Mouse (Mus musculus) thymus, adult 2 months (tissue): ENCODE data around the gene Polr2f. TPM values are rescaled to one million over a fixed set of nuclear protein-coding genes. Genes with fewer than 3 reads are reported as not detected.

Experiments
- DNase-seq: peaks from one replicate; pipeline ENCODE4 v3.0.0; 2021
- H3K27ac ChIP-seq: fragments of 200-500 bp; 2 replicates; pipeline ENCODE4 v1.5.1; 2012; ENCODE audit warnings: low read length, control low read depth; ENCODE audit not compliant: control insufficient read depth, insufficient read depth
- H3K27me3 ChIP-seq: fragments of 200-500 bp; 2 replicates; pipeline ENCODE4 v1.6.1; 2012; ENCODE audit warnings: mild to moderate bottlenecking, low read length, moderate library complexity, mixed read lengths; ENCODE audit not compliant: control insufficient read depth, insufficient read depth
- H3K36me3 ChIP-seq: fragments of 200-500 bp; 2 replicates; pipeline ENCODE4 v1.6.1; 2012; ENCODE audit warnings: mild to moderate bottlenecking, low read length, moderate library complexity; ENCODE audit not compliant: control insufficient read depth, insufficient read depth
- H3K4me1 ChIP-seq: fragments of 200-500 bp; replicated peaks from 2 replicates; pipeline ENCODE4 v1.6.1; 2012; ENCODE audit warnings: low read length; ENCODE audit not compliant: control insufficient read depth, insufficient read depth
- H3K4me3 ChIP-seq: fragments of 200-500 bp; 2 replicates; pipeline ENCODE4 v1.5.1; 2012; ENCODE audit warnings: mild to moderate bottlenecking, low read length, control low read depth, moderate library complexity; ENCODE audit not compliant: control insufficient read depth, insufficient read depth
- CTCF ChIP-seq: fragments of 200-500 bp; IDR thresholded peaks from 2 replicates; pipeline ENCODE4 v1.5.1; 2012; ENCODE audit warnings: mild to moderate bottlenecking, control low read depth, low read length, moderate library complexity, borderline replicate concordance; ENCODE audit not compliant: control insufficient read depth, poor library complexity, insufficient read depth; ENCODE audit errors: extremely low read depth
- POLR2A ChIP-seq: fragments of 200-500 bp; IDR thresholded peaks from 2 replicates; pipeline ENCODE4 v1.6.1; 2012; ENCODE audit warnings: mild to moderate bottlenecking, low read length, control low read depth, moderate library complexity; ENCODE audit not compliant: control insufficient read depth, poor library complexity, insufficient read depth; ENCODE audit errors: extremely low read depth
- WGBS: fragments of 180-500 bp; shearing (Covaris S2); methylation state at CpG from one replicate; pipeline ENCODE4 v1.1.7; 2018; 5-methylcytosine and 5-hydroxymethylcytosine counted together
- polyA plus RNA-seq: library from polyadenylated mRNA; depleted of rRNA; stranded (reverse); fragments of >200 nt; gene quantifications from 2 replicates; pipeline ENCODE4 v1.2.3, GENCODE M21; 2012; rRNA removed

The Polr2f gene
- polyA plus RNA-seq, 1 experiment = 38.0 TPM

GRCm38 (mm10) chr15:79199390-79199976 is 58.7 kb downstream of the Polr2f start:
- 93% methylated on average over 12 of the region's 12 CpGs for WGBS
- DNase-seq = no peak
- Histone ChIP-seq H3K4me3 (no peak overlapping the region), H3K27me3 (no peaks in the 10 kb centered on the region), H3K27ac (no peak overlapping the region), H3K36me3 (no peaks in the 10 kb centered on the region), H3K4me1 (no peaks in the 10 kb centered on the region)
- TF ChIP-seq POLR2A (no peak), CTCF (no peak)

Other genes starting within 250 kb of the Polr2f start
- gene Gm49510, start 241.3 kb upstream of the Polr2f start, polyA plus RNA-seq = 0.08 and 0.14 TPM in 2 replicates
- 371 and 412 TPM in 2 replicates for gene Sh3bp1, start 241.2 kb upstream of the Polr2f start, polyA plus RNA-seq
- 72.0 and 94.8 TPM in 2 replicates for gene Pdxp, start 227.1 kb upstream of the Polr2f start, polyA plus RNA-seq
- 359 and 428 TPM in 2 replicates for gene Lgals1, start 214.3 kb upstream of the Polr2f start, polyA plus RNA-seq
- 26.8 and 27.9 TPM in 2 replicates for gene Nol12, start 206.1 kb upstream of the Polr2f start, polyA plus RNA-seq
- gene Triobp, start 193.3 kb upstream of the Polr2f start, polyA plus RNA-seq = 52.2 and 70.7 TPM in 2 replicates
- gene H1f0, start 112.6 kb upstream of the Polr2f start, polyA plus RNA-seq = 35.7 and 52.0 TPM in 2 replicates
- 0.71 and 1.6 TPM in 2 replicates for gene Galr3, start 99.1 kb upstream of the Polr2f start, polyA plus RNA-seq
- 171 and 181 TPM in 2 replicates for gene Ankrd54, start 78.1 kb upstream of the Polr2f start, polyA plus RNA-seq
- gene Eif3l, start 65.8 kb upstream of the Polr2f start, polyA plus RNA-seq = 205 and 212 TPM in 2 replicates
- 46.1 and 47.3 TPM in 2 replicates for gene Micall1, start 32.1 kb upstream of the Polr2f start, polyA plus RNA-seq
- 1.3 and 1.8 TPM in 2 replicates for gene 1700088E04Rik, start 244 bp downstream of the Polr2f start, polyA plus RNA-seq
- 0.87 and 0.88 TPM in 2 replicates for gene Sox10, start 24.2 kb downstream of the Polr2f start, polyA plus RNA-seq
- 27.1 and 27.7 TPM in 2 replicates for gene Pick1, start 88.2 kb downstream of the Polr2f start, polyA plus RNA-seq
- gene Gm49486, start 88.4 kb downstream of the Polr2f start, polyA plus RNA-seq = 0.11 and 0.24 TPM in 2 replicates
- gene Slc16a8, start 113.8 kb downstream of the Polr2f start, polyA plus RNA-seq = 0.15 TPM in 1 of 2 replicates, not detected in the other
- gene Baiap2l2, start 144.5 kb downstream of the Polr2f start, polyA plus RNA-seq = 0.68 and 2.9 TPM in 2 replicates
- 65.2 and 71.4 TPM in 2 replicates for gene Pla2g6, start 187.4 kb downstream of the Polr2f start, polyA plus RNA-seq
- 7.4 and 8.1 TPM in 2 replicates for gene Maff, start 205.6 kb downstream of the Polr2f start, polyA plus RNA-seq